Mouse (Mus musculus) ZHBTc4 (cell line): ENCODE measurements around the gene Rxfp4.
"Not testable (repeated sequence)": the region's sequence is repeated elsewhere in the genome, so short reads cannot be mapped to it uniquely, and the experiment has no call there.

Source experiments
- DNase-seq: peaks from one replicate; pipeline ENCODE4 v3.0.0-alpha.2; 2011; ENCODE audit warnings: low read depth, low spot score

The Rxfp4 gene

DNA sequence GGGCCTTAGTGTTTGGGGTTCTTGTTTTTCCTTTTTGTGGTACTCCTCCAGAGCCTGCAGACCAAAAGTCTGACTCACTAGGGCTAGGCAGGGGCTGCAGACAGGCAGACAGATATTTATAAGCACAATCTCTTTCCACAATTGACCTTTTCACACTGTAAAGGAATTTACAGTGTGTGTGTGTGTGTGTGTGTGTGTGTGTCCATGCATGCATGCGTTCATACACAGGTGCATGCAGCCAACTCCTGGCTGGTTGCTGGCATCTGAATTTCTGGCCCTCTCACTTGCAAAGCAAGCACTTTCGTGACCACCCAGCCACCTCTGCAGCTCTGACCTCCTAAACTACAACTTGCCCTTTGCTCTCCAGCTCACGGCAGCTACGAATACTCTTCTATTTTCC is 43.9 kb downstream of the Rxfp4 start:
- no peak for DNase-seq

DNA sequence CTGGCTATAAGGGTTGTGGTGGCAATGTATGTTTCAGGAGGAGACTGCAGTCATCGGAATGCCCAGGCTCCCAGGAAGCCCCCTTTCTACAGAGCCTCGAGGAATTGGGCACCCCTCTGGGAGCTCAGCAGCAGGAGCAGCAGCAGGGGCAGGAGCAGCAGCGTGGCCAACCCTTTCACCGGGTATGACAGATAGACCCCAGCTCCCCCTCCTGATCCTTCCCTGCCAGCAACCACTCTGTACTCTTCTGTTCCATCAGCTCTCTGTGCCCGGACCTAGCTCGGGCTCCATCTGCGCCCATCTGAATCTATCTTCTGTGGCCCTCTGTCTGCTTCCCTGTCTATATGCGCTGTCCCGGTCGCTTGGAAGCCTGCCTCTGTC is 45.2 kb downstream of the Rxfp4 start:
- DNase-seq = no peak

- peak; percentile 96 for DNase-seq
These were observed 45.7 kb downstream of the Rxfp4 start for GRCm38 (mm10) chr3:88607065-88607757.

GRCm38 (mm10) chr3:88605666-88606065 is 47.3 kb downstream of the Rxfp4 start, which contains the start of gene Arhgef2:
Arhgef2 (plus strand) TSS chr3:88605966.
- not testable (repeated sequence) for DNase-seq

DNA sequence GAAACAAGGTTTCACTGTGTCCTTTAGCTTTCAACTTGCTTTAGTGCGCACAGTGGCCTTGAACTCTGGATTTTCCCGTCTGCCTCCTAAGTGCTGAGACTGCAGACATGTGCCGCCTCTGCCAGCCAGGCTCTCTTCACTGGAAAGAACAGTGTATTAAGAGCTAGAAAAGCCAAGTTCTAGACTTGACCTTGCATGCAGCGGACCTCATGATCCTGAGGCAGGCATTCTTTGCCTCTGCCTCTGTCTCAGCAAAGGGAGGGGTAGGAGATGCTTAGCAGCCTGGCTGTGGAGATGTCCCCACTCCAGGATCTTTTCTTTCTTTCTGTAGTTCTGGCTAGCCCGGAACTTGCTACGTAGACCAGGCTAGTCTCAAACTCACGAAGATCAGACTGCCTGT is 48.1 kb downstream of the Rxfp4 start:
- DNase-seq = no peak

DNA sequence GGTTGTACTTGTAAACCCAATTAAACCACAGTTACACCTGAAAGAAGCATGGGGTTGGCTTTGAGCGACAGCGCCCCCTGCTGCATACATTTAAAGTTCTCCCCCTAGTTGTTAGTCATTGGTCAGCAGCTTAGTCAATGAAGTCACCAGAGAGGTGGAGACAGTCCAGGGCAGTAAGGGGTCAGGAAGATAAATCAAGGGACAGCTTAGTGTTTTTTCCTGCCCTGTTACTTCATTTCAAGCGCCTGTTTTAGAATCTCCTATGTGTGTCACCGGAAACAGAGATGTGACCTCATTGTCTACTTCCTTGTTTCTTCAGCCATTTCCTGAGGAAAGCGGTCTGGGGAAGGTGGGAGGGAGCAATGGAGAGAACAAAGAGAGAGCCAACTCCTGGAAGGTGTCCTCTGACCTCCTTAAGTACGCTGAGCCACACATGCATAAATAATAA is 49.2 kb downstream of the Rxfp4 start:
- peak; percentile 92 for DNase-seq

GRCm38 (mm10) chr3:88602466-88602865 is 50.5 kb downstream of the Rxfp4 start:
- peak; percentile 60 for DNase-seq
